Mouse (Mus musculus) hindbrain, embryonic 11.5 days (tissue): ENCODE data around the gene Atg2b. TPM values are rescaled to one million over a fixed set of nuclear protein-coding genes. Genes with fewer than 3 reads are reported as not detected.

Experiments
- ATAC-seq: fragments of 200-750 bp; cut with Nextera tagmentation; 2 replicates; pipeline ENCODE4 v1.8.0; 2017; ENCODE audit warnings: mild to moderate bottlenecking, moderate TSS enrichment, moderate library complexity; ENCODE audit not compliant: low FRiP score
- DNase-seq: peaks from one replicate; pipeline ENCODE4 v3.0.0-alpha.2; 2015; ENCODE audit warnings: low spot score
- H3K27ac ChIP-seq: fragments of 300-500 bp; sonication (generic); 2 replicates; pipeline ENCODE4 v1.5.1; 2014; ENCODE audit warnings: mild to moderate bottlenecking, low read depth, low read length
- H3K27me3 ChIP-seq: fragments of 300-500 bp; sonication (generic); 2 replicates; pipeline ENCODE4 v1.6.1; 2014; ENCODE audit warnings: mild to moderate bottlenecking, low read length, moderate library complexity, mixed read lengths; ENCODE audit not compliant: control insufficient read depth, insufficient read depth
- H3K36me3 ChIP-seq: fragments of 300-500 bp; sonication (generic); 2 replicates; pipeline ENCODE4 v1.6.1; 2014; ENCODE audit warnings: mild to moderate bottlenecking, low read length, moderate library complexity, mixed read lengths; ENCODE audit not compliant: control insufficient read depth, insufficient read depth
- H3K4me1 ChIP-seq: fragments of 300-500 bp; sonication (generic); replicated peaks from 2 replicates; pipeline ENCODE4 v1.6.1; 2014; ENCODE audit warnings: low read length, mixed read lengths; ENCODE audit not compliant: control insufficient read depth, insufficient read depth
- H3K4me2 ChIP-seq: fragments of 300-500 bp; sonication (generic); replicated peaks from 2 replicates; pipeline ENCODE4 v1.6.1; 2014; ENCODE audit warnings: mild to moderate bottlenecking, low read depth, low read length
- H3K4me3 ChIP-seq: fragments of 300-500 bp; sonication (generic); 2 replicates; pipeline ENCODE4 v1.5.1; 2014; ENCODE audit warnings: low read depth, low read length
- H3K9ac ChIP-seq: fragments of 300-500 bp; sonication (generic); 2 replicates; pipeline ENCODE4 v1.6.1; 2014; ENCODE audit warnings: low read depth, low read length
- H3K9me3 ChIP-seq: fragments of 300-500 bp; sonication (generic); 2 replicates; pipeline ENCODE4 v1.6.1; 2016; ENCODE audit warnings: low read length; ENCODE audit not compliant: control insufficient read depth
- WGBS: fragments of 180-500 bp; shearing (Covaris S2); extraction: QIAGEN DNeasy Blood & Tissue Kit; methylation state at CpG from one replicate; pipeline ENCODE4 v1.1.7; 2014; 5-methylcytosine and 5-hydroxymethylcytosine counted together
- polyA plus RNA-seq: library from polyadenylated mRNA; unstranded; fragments of >200 nt; fragmentation: Nextera tagmentation; extraction: Ambion mirVana; gene quantifications from 2 replicates; pipeline ENCODE4 v1.2.1, GENCODE M21; 2014

Gene Atg2b
- polyA plus RNA-seq, 1 experiment from 2014 or later: 16.1 TPM

GRCm38 (mm10) chr12:105689435-105689834 is 4.4 kb upstream of the Atg2b start:
- Histone ChIP-seq H3K4me1 (no peaks in the 10 kb centered on the region), H3K4me2 (no peak overlapping the region), H3K9ac (no peak overlapping the region), H3K9me3 (no peaks in the 10 kb centered on the region), H3K36me3 (0 out of 2 replicates have a peak, but pooled peaks cover 3% of the 10 kb centered on the region), H3K27me3 (no peaks in the 10 kb centered on the region), H3K27ac (no peak overlapping the region), H3K4me3 (no peak overlapping the region)
- ATAC-seq (no peak), DNase-seq (no peak)
- 93% methylated on average over 13 of the region's 13 CpGs for WGBS

DNA sequence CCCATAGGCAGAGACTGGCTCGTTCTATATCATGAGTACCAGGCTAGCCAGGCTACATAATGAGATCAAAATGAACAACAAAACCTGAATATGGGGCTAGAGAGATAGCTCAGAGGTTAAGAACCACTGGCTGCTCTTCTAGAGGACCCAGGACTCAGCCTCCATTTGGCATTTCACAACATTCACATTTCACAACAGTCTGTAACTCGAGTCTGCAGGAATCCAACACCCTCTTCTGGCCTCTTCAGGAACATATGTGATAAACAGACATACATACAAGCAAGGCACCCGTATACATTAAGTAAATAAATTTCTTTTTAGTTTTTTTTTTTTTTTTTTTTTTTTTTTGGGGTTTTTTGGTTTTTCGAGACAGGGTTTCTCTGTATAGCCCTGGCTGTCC is 3.5 kb upstream of the Atg2b start:
- Histone ChIP-seq H3K9me3 (no peaks in the 10 kb centered on the region), H3K36me3 (0 out of 2 replicates have a peak, but pooled peaks cover 3% of the 10 kb centered on the region), H3K4me3 (no peak overlapping the region), H3K4me1 (no peaks in the 10 kb centered on the region), H3K27ac (no peak overlapping the region), H3K9ac (no peak overlapping the region), H3K4me2 (no peak overlapping the region), H3K27me3 (no peaks in the 10 kb centered on the region)
- 94% methylated on average over 3 of the region's 4 CpGs for WGBS
- no peak for DNase-seq
- no peak for ATAC-seq

DNA sequence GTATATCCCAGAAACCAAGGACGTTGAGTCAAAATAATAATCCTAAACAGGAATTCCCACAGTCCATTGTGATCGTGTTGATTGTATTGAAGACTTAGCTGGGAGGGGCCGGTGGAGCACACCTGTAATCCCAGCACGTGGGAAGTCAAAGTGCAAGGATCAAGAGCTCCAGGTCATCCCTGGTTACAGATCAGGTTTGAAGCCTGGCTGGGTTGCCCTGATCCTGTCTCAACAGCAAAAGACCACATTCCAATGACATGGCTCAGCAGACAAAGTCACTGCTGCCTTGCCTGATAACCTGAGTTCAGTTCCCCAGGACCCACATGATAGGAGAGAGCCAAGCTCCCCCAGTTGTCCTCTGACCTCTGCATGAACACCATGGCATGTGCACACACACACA is 2.4 kb upstream of the Atg2b start:
- DNase-seq (no peak), ATAC-seq (no peak)
- Histone ChIP-seq H3K36me3 (no peaks in the 10 kb centered on the region), H3K4me1 (no peaks in the 10 kb centered on the region), H3K9me3 (no peaks in the 10 kb centered on the region), H3K27ac (no peak overlapping the region), H3K27me3 (no peaks in the 10 kb centered on the region), H3K9ac (no peak overlapping the region), H3K4me3 (no peak overlapping the region), H3K4me2 (no peak overlapping the region)
- WGBS: 95% methylated on average over 4 of the region's 4 CpGs

GRCm38 (mm10) chr12:105686791-105687190 is 1.8 kb upstream of the Atg2b start:
- Histone ChIP-seq H3K4me2 (no peak overlapping the region), H3K27me3 (no peaks in the 10 kb centered on the region), H3K27ac (no peak overlapping the region), H3K36me3 (no peaks in the 10 kb centered on the region), H3K9ac (no peak overlapping the region), H3K9me3 (no peaks in the 10 kb centered on the region), H3K4me3 (no peak overlapping the region), H3K4me1 (no peaks in the 10 kb centered on the region)
- no peak for DNase-seq
- WGBS: 95% methylated on average over 3 of the region's 3 CpGs
- no peak for ATAC-seq

GRCm38 (mm10) chr12:105683933-105684901 is 794 bp downstream of the Atg2b start, which contains the start of gene Gskip:
Gene Gskip (plus strand): TSS chr12:105684829.
- 3% methylated on average over 41 of the region's 41 CpGs for WGBS
- Histone ChIP-seq H3K27me3 (no peaks in the 10 kb centered on the region), H3K4me1 (no peaks in the 10 kb centered on the region), H3K4me2 (peak within 1 kb of the TSS; percentile 92), H3K27ac (peak within 1 kb of the TSS; percentile 92), H3K4me3 (peak within 1 kb of the TSS; percentile 94), H3K9ac (peak within 1 kb of the TSS; percentile 83), H3K9me3 (no peaks in the 10 kb centered on the region), H3K36me3 (no peaks in the 10 kb centered on the region)
- peak; percentile 61 for DNase-seq
- ATAC-seq: no peak; the same call in 1 of the 2 replicates

- Histone ChIP-seq H3K27ac (no peak overlapping the region), H3K36me3 (no peaks in the 10 kb centered on the region), H3K4me1 (no peaks in the 10 kb centered on the region), H3K27me3 (no peaks in the 10 kb centered on the region), H3K4me3 (no peak overlapping the region), H3K9me3 (no peaks in the 10 kb centered on the region), H3K4me2 (no peak overlapping the region), H3K9ac (no peak overlapping the region)
- ATAC-seq: no peak
- DNase-seq: no peak
- WGBS: 94% methylated on average over 3 of the region's 3 CpGs
These were observed 6.2 kb downstream of the Atg2b start for GRCm38 (mm10) chr12:105678762-105679161.

DNA sequence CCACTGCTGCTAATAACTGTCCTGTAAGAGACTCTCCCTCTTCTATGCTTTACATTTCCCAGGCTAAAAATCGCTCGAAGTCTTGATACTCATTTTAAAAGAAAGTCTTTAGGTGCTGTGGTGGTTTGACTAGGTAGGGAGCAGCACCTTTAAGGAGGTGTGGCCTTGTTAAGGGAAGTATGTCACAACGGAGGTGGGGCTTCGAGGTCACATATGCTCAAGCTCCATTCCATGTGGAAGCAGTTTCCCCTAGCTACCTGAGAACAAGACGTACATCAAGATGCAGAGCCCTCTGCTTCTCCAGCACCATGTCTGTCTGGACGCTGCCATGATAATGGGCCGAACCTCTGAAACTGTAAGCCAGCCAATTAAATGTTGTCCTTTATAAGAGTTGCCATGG is 6.8 kb downstream of the Atg2b start:
- no peaks in the 10 kb centered on the region for H3K27me3 ChIP-seq
- WGBS: 91% methylated on average over 7 of the region's 7 CpGs
- no peak overlapping the region for H3K4me3 ChIP-seq
- H3K9ac ChIP-seq: no peak overlapping the region
- peaks cover 4% of the 10 kb centered on the region; the same call in 1 of the 2 replicates for H3K36me3 ChIP-seq
- no peak overlapping the region for H3K4me2 ChIP-seq
- H3K4me1 ChIP-seq: no peaks in the 10 kb centered on the region
- H3K9me3 ChIP-seq: no peaks in the 10 kb centered on the region
- no peak for ATAC-seq
- DNase-seq: no peak
- H3K27ac ChIP-seq: no peak overlapping the region

DNA sequence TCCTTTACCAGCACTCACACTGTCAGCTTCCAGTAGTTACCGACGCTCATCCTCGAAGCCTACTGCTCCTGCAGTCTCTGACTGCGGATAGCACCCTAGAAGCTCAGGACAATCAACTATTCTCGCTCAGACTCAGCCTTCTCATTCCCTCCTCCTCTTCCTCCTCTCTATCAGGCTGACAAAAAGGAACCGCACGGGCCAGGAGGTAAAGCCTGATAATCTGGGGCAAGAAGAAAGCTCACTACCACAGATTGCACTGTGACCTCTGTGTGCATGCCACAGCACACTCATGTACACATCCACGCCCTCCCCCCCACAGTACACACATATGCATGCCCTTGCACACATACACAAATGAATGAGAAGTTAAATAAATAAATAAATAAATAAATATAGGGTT is 8.7 kb downstream of the Atg2b start:
- no peak overlapping the region for H3K4me2 ChIP-seq
- 95% methylated on average over 8 of the region's 8 CpGs for WGBS
- no peaks in the 10 kb centered on the region for H3K27me3 ChIP-seq
- no peak for DNase-seq
- H3K9ac ChIP-seq: no peak overlapping the region
- H3K9me3 ChIP-seq: no peaks in the 10 kb centered on the region
- H3K4me3 ChIP-seq: no peak overlapping the region
- peaks cover 4% of the 10 kb centered on the region; the same call in 1 of the 2 replicates for H3K36me3 ChIP-seq
- ATAC-seq: no peak
- H3K4me1 ChIP-seq: no peaks in the 10 kb centered on the region
- H3K27ac ChIP-seq: no peak overlapping the region

GRCm38 (mm10) chr12:105655850-105656249 is 29.2 kb downstream of the Atg2b start:
- DNase-seq (no peak), ATAC-seq (no peak)
- no peak overlapping the region for H3K9ac ChIP-seq
- no peaks in the 10 kb centered on the region for H3K27me3 ChIP-seq
- H3K4me3 ChIP-seq: no peak overlapping the region
- H3K36me3 ChIP-seq: no peaks in the 10 kb centered on the region; the same call in 1 of the 2 replicates
- no peaks in the 10 kb centered on the region for H3K9me3 ChIP-seq
- no peak overlapping the region for H3K4me2 ChIP-seq
- no peaks in the 10 kb centered on the region for H3K4me1 ChIP-seq
- H3K27ac ChIP-seq: no peak overlapping the region
- 94% methylated on average over 7 of the region's 7 CpGs for WGBS
